Mouse (Mus musculus): Measurements from ENCODE around the gene Fgd5. TPM values are rescaled to one million over a fixed set of nuclear protein-coding genes. Genes with fewer than 3 reads are reported as not detected.

Gene Fgd5
- 8.0 and 8.9 TPM in 2 replicates for polyA plus RNA-seq (2012; rRNA removed)

DNA sequence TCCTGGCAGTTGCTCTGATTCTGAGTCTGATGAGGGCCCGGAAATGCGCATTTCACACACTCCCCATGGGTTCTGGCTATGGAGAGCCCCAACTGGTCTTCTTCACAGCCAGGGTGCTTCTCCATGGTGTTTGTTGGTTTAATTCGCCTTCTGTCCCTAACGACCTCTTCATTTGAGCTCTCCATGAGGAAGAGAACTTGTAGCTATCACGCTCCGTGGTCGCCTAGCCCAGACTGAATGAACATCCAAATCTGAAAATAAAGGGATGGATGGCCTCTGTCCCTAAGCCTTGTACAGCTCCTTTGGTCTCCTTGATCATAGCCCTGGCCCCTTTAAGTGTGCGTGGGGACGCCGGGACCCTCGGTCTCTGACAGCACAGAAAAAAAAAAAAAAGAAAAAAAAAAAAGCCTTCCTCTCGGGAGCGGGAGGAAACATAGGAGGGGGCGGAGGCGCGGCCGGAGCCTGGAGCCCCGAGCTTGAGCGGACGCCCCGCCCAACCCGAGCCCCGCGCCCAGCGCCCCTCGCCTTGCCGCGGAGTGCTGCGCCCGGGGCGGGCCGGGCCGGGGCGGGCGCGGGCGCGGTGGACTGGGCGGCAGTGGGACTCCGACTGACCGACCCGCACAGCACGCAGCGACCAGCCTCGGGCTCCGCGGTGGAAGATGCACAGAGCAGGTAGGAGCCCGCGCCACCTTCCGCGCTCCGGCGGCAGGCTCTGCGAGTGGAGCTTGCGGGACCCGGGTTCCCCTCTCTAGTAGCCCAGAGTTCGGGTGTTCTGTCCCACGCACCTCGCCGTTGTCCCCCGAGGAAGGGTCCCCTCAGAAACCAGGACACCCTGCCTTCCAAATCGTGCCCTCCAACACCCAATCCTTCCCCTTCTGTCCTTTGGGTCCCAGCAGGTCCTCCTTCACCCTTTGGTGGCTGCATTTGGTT is at the start of gene Fgd5:
Gene Fgd5 (plus strand): TSS at position 508 of the 930 bp plus-strand sequence.

DNA sequence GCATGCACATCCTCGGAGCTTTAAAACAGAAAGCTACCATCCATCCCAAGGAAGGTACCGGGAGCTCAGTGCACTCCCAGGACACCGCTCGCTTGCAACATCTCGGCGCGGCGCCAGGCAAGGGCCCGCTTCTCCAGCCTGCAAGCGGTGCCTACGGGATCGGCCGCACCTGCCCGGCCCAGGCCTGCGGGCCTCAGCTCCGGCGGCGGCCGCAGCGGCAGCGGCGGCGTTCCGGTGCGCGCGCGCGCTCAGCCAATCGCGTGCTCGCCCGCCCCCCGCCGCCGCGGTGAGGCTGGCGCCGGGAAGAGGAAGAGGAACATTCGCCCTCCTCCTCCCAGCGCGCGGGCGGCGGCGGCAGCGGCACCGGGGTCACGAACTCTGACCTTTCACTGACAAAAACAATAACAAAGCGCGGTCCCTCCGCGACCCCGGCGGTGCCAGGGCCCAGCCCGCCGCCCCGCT is 112.5 kb downstream of the Fgd5 start, which contains the start of gene Nr2c2:
Gene Nr2c2 (plus strand): TSS at position 261 of the 462 bp plus-strand sequence.

Other genes starting within 250 kb of the Fgd5 start
- 36.7 and 46.6 TPM in 2 replicates for gene Grip2, start 151.6 kb upstream of the Fgd5 start, polyA plus RNA-seq (2012; rRNA removed)
- gene Ccdc174, start 100.8 kb upstream of the Fgd5 start, polyA plus RNA-seq (2012; rRNA removed): 20.3 and 20.9 TPM in 2 replicates
- gene 4930590J08Rik, start 76.1 kb upstream of the Fgd5 start, polyA plus RNA-seq (2012; rRNA removed): 2.4 and 2.5 TPM in 2 replicates
- gene Nr2c2, start 112.5 kb downstream of the Fgd5 start, polyA plus RNA-seq (2012; rRNA removed): 38.6 and 40.0 TPM in 2 replicates
- gene Mrps25, start 205.2 kb downstream of the Fgd5 start, polyA plus RNA-seq (2012; rRNA removed): 42.8 and 44.1 TPM in 2 replicates
- 22.0 and 22.5 TPM in 2 replicates for gene Rbsn, start 236.0 kb downstream of the Fgd5 start, polyA plus RNA-seq (2012; rRNA removed)

Data from central nervous system, embryonic 18 days (tissue).